Mouse (Mus musculus) macrophage (primary cell): ENCODE data around the gene Dnmt3b. TPM values are rescaled to one million over a fixed set of nuclear protein-coding genes. Genes with fewer than 3 reads are reported as not detected.
"Not testable (repeated sequence)": the region's sequence is repeated elsewhere in the genome, so short reads cannot be mapped to it uniquely, and the experiment has no call there.

ENCODE experiments used
- H3K27ac ChIP-seq: fragments of 350-480 bp; formaldehyde crosslinking; 2 replicates; pipeline ENCODE4 v1.9.0; 2021
- H3K36me3 ChIP-seq: fragments of 350-480 bp; formaldehyde crosslinking; 2 replicates; pipeline ENCODE4 v1.9.0; 2021; ENCODE audit errors: inconsistent target
- H3K4me3 ChIP-seq: fragments of 350-480 bp; formaldehyde crosslinking; 2 replicates; pipeline ENCODE4 v1.9.0; 2021; ENCODE audit errors: inconsistent target
- H3K79me2 ChIP-seq: fragments of 350-480 bp; formaldehyde crosslinking; 2 replicates; pipeline ENCODE4 v1.9.0; 2021; ENCODE audit errors: inconsistent target
- WGBS: methylation state at CpG from one replicate; pipeline ENCODE4 v1.1.7; 2026; ENCODE audit warnings: inconsistent platforms; ENCODE audit not compliant: missing documents; 5-methylcytosine and 5-hydroxymethylcytosine counted together
- polyA plus RNA-seq: library from polyadenylated mRNA; stranded (reverse); fragments of 250-400 nt; gene quantifications from 3 replicates; pipeline ENCODE4 v1.2.4, GENCODE M21; 2018; ENCODE audit warnings: inconsistent platforms

Gene Dnmt3b
- polyA plus RNA-seq, 1 experiment from 2014 or later = 0.36 TPM

DNA sequence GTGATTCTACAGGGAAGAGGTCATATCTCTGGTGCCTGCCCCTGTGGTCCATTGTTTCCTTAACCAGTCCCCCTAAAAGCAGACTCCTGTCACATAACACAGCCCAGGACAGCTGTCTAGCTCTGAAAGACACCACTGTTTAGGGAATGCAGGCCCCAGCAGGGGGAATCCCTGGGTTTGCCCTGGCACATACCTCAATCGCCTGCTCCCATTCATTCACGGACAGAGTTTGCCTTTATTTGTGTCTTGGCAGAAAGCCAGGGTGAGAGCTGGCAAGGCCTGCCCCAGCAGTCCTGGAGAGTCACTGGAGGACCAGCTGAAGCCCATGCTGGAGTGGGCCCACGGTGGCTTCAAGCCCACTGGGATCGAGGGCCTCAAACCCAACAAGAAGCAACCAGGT, 64.0 kb downstream of the Dnmt3b start:
- no peaks in the 10 kb centered on the region for H3K36me3 ChIP-seq
- no peak overlapping the region for H3K27ac ChIP-seq
- 79% methylated on average over 4 of the region's 4 CpGs for WGBS
- H3K4me3 ChIP-seq = no peak overlapping the region
- H3K79me2 ChIP-seq = no peaks in the 10 kb centered on the region

DNA sequence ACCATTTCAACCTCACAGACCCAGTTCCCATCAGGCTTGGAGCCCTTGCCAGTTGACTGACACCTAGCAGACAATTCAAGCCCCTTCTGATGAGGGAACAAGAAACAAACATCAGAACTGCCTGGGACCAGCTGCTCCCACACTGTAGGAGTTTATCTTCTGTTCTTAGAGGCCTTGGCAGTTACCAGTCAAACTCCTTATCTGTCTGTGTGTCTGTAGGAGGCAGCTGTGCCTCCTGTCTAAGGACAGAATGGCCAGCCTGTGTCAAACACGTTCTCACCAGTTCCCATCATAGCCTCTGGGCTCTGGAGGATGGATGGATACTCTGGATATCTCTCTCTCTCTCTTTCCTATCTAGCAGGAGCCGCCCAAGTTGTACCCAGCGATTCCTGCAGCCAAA, 68.6 kb downstream of the Dnmt3b start:
- H3K79me2 ChIP-seq, H3K27ac ChIP-seq, H3K36me3 ChIP-seq, H3K4me3 ChIP-seq: not testable (repeated sequence)
- WGBS = 92% methylated on average over 2 of the region's 3 CpGs

DNA sequence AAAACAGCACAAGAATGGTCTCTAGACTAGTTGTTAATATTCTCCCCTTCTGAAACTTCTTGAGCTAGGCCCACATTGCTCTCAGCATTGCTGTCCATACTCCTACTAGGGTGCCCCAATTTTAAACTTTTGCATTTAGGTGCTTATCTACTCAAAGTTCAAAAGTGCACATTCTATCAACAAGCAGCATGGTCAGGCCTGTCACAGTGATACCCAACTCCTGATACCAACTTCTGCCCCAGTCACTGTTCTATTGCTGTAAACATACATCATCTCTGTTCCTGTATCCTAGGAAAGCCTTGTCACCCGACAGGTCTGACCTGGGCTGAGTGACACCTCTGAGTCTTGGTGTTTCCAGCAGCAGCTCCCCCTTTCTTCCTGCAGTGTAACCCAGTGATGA, 73.8 kb downstream of the Dnmt3b start:
- Histone ChIP-seq H3K79me2 (no peaks in the 10 kb centered on the region), H3K4me3 (no peak overlapping the region), H3K36me3 (no peaks in the 10 kb centered on the region), H3K27ac (no peak overlapping the region)
- 100% methylated on average over 1 of the region's 1 CpGs for WGBS

DNA sequence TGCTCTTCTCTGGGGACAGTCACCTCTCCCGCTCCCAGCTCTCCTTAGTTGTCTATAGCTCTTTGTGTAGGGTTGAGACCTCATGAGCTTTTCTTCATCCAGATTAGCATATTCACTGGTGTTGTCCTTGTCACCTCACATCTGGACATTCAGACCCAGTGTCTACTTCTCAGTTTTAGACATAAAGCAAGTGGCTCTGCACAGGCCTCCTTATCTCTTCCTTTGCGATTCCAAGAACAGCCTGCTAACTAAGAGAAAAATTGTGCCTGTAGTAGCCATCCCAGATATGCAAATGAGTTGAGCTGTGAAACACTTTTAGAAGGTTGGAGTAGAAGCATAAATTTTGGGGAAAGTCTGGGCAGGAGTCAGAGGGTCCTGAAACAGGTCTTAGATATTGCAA, 75.2 kb downstream of the Dnmt3b start:
- 97% methylated on average over 2 of the region's 2 CpGs for WGBS
- H3K4me3 ChIP-seq = no peak overlapping the region
- H3K27ac ChIP-seq = no peak overlapping the region
- no peaks in the 10 kb centered on the region for H3K36me3 ChIP-seq
- H3K79me2 ChIP-seq = no peaks in the 10 kb centered on the region

DNA sequence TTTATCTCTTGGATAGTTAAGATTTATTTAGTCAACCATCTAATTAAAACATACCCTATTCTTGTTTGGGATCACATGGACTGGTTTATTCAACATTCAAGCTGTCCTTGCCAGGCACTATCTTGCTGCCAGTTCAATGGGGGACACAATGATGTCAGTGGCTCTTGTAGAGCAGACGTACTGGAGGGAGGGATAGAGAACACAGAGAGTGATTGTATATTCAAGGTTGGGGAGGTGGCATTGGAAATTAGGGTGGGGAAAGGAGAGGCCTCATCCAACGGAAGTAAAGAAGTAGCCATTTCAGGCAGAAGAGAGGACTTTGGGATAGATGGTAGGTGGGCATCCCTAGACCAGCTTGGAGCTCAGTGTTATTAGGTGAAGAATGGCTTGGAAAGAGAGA, 75.6 kb downstream of the Dnmt3b start:
- no peaks in the 10 kb centered on the region for H3K36me3 ChIP-seq
- no peaks in the 10 kb centered on the region for H3K79me2 ChIP-seq
- no peak overlapping the region for H3K4me3 ChIP-seq
- 95% methylated on average over 2 of the region's 2 CpGs for WGBS
- no peak overlapping the region for H3K27ac ChIP-seq

DNA sequence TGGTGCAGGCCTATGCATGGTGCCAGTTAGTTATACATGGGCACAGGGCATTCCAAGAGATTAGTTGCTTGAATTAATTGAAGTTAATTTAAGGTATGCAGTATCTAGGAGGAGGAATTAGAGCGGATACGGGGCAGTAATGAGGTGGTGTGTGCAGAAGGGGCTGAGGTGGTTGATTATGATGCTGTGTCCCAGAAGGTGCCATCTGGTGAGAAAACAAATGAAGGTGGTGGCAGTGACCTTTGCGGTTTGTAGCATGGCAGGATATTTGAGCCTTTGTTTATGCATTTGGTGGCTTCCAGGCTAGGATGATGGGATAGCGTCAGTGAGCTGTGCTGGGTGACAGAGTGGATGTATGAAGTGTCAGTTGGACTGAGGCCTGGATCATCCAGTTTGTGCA, 76.0 kb downstream of the Dnmt3b start:
- H3K36me3 ChIP-seq = no peaks in the 10 kb centered on the region
- no peak overlapping the region for H3K4me3 ChIP-seq
- H3K79me2 ChIP-seq = no peaks in the 10 kb centered on the region
- 95% methylated on average over 4 of the region's 4 CpGs for WGBS
- no peak overlapping the region for H3K27ac ChIP-seq

DNA sequence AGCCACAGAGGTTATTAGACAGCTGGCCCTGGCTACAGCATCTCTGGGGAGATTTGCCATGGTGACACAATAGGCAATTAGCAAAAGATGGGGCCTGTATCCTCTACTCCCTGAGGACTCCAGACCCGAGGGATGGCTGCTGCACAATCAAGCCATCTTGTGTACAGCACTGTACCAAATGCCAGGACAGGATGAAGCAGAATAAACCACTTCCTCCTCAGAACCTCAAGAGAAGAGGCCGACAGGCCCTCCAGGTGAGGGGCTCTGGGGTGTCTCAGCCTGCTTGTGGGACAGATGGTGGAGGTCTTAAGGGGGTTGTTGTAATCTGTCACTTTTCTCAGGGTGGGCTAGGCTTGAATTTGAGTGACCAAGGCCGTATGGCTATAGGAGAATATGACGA, 84.8 kb downstream of the Dnmt3b start:
- no peaks in the 10 kb centered on the region for H3K79me2 ChIP-seq
- WGBS = 41% methylated on average over 4 of the region's 4 CpGs
- H3K4me3 ChIP-seq = no peak overlapping the region
- H3K27ac ChIP-seq = no peak overlapping the region
- no peaks in the 10 kb centered on the region for H3K36me3 ChIP-seq

Other genes starting within 250 kb of the Dnmt3b start
- not detected in 3 replicates for gene 4930404H24Rik, start 156.7 kb upstream of the Dnmt3b start, polyA plus RNA-seq
- gene Nol4l, start 119.5 kb upstream of the Dnmt3b start, polyA plus RNA-seq = 5.3 to 6.8 TPM (median 5.8 TPM) in 3 replicates
- gene Commd7, start 16.7 kb upstream of the Dnmt3b start, polyA plus RNA-seq = 43.4 to 46.2 TPM (median 43.5 TPM) in 3 replicates
- gene Dnmt3c, start 47.2 kb downstream of the Dnmt3b start, polyA plus RNA-seq = 0.06 to 0.09 TPM in 2 of 3 replicates, not detected in the other
- 75.5 to 129 TPM (median 95.7 TPM) in 3 replicates for gene Mapre1, start 91.8 kb downstream of the Dnmt3b start, polyA plus RNA-seq
- 0.14 TPM in 1 of 3 replicates, not detected in the others for gene Efcab8, start 130.5 kb downstream of the Dnmt3b start, polyA plus RNA-seq
- not detected in 3 replicates for gene Sun5, start 221.6 kb downstream of the Dnmt3b start, polyA plus RNA-seq
- gene Bpifb2, start 225.6 kb downstream of the Dnmt3b start, polyA plus RNA-seq = not detected in 3 replicates